Mouse (Mus musculus): ENCODE data around the gene A4gnt. TPM values are rescaled to one million over a fixed set of nuclear protein-coding genes. Genes with fewer than 3 reads are reported as not detected.

A4gnt gene
- total and polyA plus RNA-seq, 3 experiments = not detected

DNA sequence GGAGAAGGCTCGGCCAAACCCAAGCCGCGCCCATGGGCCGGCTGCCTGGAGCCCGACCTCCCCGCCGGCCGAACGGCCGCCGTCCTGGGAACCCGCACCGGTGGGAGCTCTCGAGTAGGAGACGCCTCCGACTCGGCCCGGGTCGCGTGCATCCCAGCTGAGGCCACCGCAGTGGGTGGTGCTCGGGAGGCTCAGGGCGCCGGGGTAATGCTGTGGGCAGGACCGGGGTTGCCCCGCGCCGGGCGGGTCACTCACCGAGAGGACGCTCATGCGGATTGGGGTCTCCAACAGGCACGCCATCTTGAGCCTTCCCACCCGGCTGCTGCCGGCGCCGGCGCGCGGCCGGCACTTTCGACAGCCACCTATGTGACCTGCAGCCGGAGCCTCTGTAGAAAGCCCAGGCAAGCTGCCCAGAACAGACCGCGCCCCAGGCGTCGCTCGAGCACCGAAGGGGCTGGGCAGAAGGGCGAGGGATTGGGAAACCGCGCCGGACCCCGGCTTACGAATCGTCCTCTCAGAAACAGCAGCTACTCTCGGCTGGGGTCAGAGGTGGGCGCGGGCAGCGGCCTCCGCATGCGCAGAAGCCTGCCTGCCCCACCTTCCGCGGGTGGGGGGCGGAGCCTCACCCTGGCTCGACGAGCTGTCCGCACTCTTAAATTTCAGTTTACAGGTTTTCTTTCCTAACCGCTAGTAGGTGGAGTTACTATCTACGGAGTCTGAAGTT, 43.8 kb upstream of the A4gnt start, which contains the start of gene Armc8:
Gene Armc8 (minus strand): TSS at position 553 of the 724 bp plus-strand sequence.
- dilution Hi-C loops (cut with MboI; ENCODE audit: extremely low pct_ligation_motif_present, extremely low pct_unique_long_range_greater_than_20kb, low sequenced_read_pairs) = no loop called here
- DNase-seq (ENCODE audit: extremely low read depth) = peak; percentile 84
- in situ Hi-C loops (cut with MboI; ENCODE audit: low pct_ligation_motif_present, low pct_unique_long_range_greater_than_20kb, low sequenced_read_pairs) = no loop called here

DNA sequence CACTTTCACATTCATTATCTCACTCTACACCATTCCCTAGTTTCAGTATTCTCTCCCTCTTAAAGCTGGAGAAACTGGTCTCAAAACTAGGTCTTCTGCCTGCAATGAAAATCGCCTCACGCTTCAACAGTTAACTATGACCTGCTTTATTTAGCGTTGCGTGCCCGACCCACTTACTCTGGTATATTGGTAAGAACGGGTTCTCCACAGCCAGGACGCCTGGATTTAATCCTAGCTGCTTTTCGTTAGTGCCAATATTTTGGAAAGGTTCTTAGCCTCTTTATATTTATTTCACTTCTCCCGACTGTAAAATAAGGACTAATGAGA, 43.3 kb upstream of the A4gnt start:
- Histone ChIP-seq H3K4me1 (ENCODE audit: control insufficient read depth in 1 of 2, insufficient read depth in 2 of 2) (peaks cover 0 to 15% of the 10 kb centered on the region in 2 experiments; a peak in 3 of 4 replicates), H3K9ac (ENCODE audit: insufficient read depth, low read depth) (peak overlapping the region; percentile 90), H3K79me2 (replicated peaks; ENCODE audit: control insufficient read depth, extremely low read depth, insufficient read depth, poor library complexity, severe bottlenecking) (peaks cover 18% of the 10 kb centered on the region), H3K27me3 (replicated peaks) (no peaks in the 10 kb centered on the region), H3K36me3 (replicated peaks in 1 of 2; ENCODE audit: control insufficient read depth in 1 of 2, insufficient read depth in 1 of 2, low read length in 1 of 2) (peaks cover 0 to 2% of the 10 kb centered on the region in 2 experiments), H3K27ac (ENCODE audit: insufficient read depth, low read depth) (no peak overlapping the region; the same call in 1 of the 2 replicates), H3K4me3 (replicated peaks in 1 of 3; ENCODE audit: low read depth in 2 of 3, low read length in 2 of 3, poor library complexity in 1 of 3) (peak overlapping the region; percentile 69 to 96 (median 78)), H3K9me3 (replicated peaks; ENCODE audit: low read length) (no peaks in the 10 kb centered on the region), H3K4me2 (ENCODE audit: insufficient read depth, low read depth, poor library complexity, severe bottlenecking) (peak overlapping the region; percentile 11; the same call in 1 of the 2 replicates)
- TF ChIP-seq POLR2A (IDR thresholded peaks at IDR 0.05; ENCODE audit: low read depth, low read length) (no peak), EP300 (IDR thresholded peaks at IDR 0.05; ENCODE audit: low read length) (0 out of 2 replicates have a peak, but pooled peaks have one; percentile 21)
- no peak for DNase-seq (ENCODE audit: extremely low read depth)
- dilution Hi-C loops (cut with MboI; ENCODE audit: extremely low pct_ligation_motif_present, extremely low pct_unique_long_range_greater_than_20kb, low sequenced_read_pairs) = no loop called here
- in situ Hi-C loops (cut with MboI; ENCODE audit: low pct_ligation_motif_present, low pct_unique_long_range_greater_than_20kb, low sequenced_read_pairs) = no loop called here

More for the DNA sequence above, 43.8 kb upstream of the A4gnt start, which contains the start of gene Armc8:
- H3K27me3 ChIP-seq (replicated peaks) = no peaks in the 10 kb centered on the region
- H3K27ac ChIP-seq (ENCODE audit: insufficient read depth, low read depth) = peak within 1 kb of the TSS; percentile 57; the same call in 1 of the 2 replicates
- H3K36me3 ChIP-seq (replicated peaks in 1 of 2; ENCODE audit: control insufficient read depth in 1 of 2, insufficient read depth in 1 of 2, low read length in 1 of 2) = peaks cover 0 to 2% of the 10 kb centered on the region in 2 experiments
- peaks cover 21% of the 10 kb centered on the region for H3K79me2 ChIP-seq (replicated peaks; ENCODE audit: control insufficient read depth, extremely low read depth, insufficient read depth, poor library complexity, severe bottlenecking)
- peak within 1 kb of the TSS; percentile 86 for H3K4me2 ChIP-seq (ENCODE audit: insufficient read depth, low read depth, poor library complexity, severe bottlenecking)
- peak within 1 kb of the TSS; percentile 90 for H3K9ac ChIP-seq (ENCODE audit: insufficient read depth, low read depth)
- no peaks in the 10 kb centered on the region for H3K9me3 ChIP-seq (replicated peaks; ENCODE audit: low read length)
- no peak for TF ChIP-seq RCOR1 (conservative IDR thresholded peaks at IDR 0.05; ENCODE audit: low read depth, low read length)
- peak; percentile 82 for TF ChIP-seq CHD2 (IDR thresholded peaks at IDR 0.05; ENCODE audit: low read length)
- TF ChIP-seq MEF2A (IDR thresholded peaks at IDR 0.05; ENCODE audit: borderline replicate concordance, low read depth, low read length) = 0 out of 2 replicates have a peak, but pooled peaks have one; percentile 39
- no peak for TF ChIP-seq MAX (IDR thresholded peaks at IDR 0.05; ENCODE audit: low read length)
- TF ChIP-seq KAT2A (IDR thresholded peaks at IDR 0.05; ENCODE audit: insufficient replicate concordance, low read length) = peak; percentile 83; the same call in 1 of the 2 replicates
- TF ChIP-seq SIN3A (IDR thresholded peaks at IDR 0.05; ENCODE audit: low read length) = peak; percentile 83
- peak; percentile 75 for TF ChIP-seq POLR2A (IDR thresholded peaks at IDR 0.05; ENCODE audit: low read depth, low read length)
- TF ChIP-seq NRF1 (IDR thresholded peaks at IDR 0.05; ENCODE audit: low read depth, low read length) = peak; percentile 92
- TF ChIP-seq GABPA (IDR thresholded peaks at IDR 0.05; ENCODE audit: insufficient replicate concordance, low read depth, low read length) = no peak; the same call in 1 of the 2 replicates
- no peak for TF ChIP-seq JUND (conservative IDR thresholded peaks at IDR 0.05; ENCODE audit: low read depth, low read length)
- no peak for TF ChIP-seq ZKSCAN1 (IDR thresholded peaks at IDR 0.05; ENCODE audit: borderline replicate concordance, low read depth, low read length)
- TF ChIP-seq MAZ (IDR thresholded peaks at IDR 0.05; ENCODE audit: low read depth, low read length) = no peak
- TF ChIP-seq UBTF (IDR thresholded peaks at IDR 0.05; ENCODE audit: low read depth, low read length) = peak; percentile 70; the same call in 1 of the 2 replicates
- TF ChIP-seq ZC3H11A (IDR thresholded peaks at IDR 0.05; ENCODE audit: low read depth, low read length) = peak; percentile 100
- no peak for TF ChIP-seq POLR2AphosphoS2 (IDR thresholded peaks at IDR 0.05; ENCODE audit: low read depth, low read length)
- TF ChIP-seq HCFC1 (IDR thresholded peaks at IDR 0.05; ENCODE audit: low read depth, low read length) = peak; percentile 87
- no peak for TF ChIP-seq ZNF384 (IDR thresholded peaks at IDR 0.05; ENCODE audit: low read depth, low read length)
- TF ChIP-seq USF1 (IDR thresholded peaks at IDR 0.05; ENCODE audit: low read depth, low read length) = no peak
- TF ChIP-seq PAX5 (IDR thresholded peaks at IDR 0.05; ENCODE audit: low read length) = no peak
- no peak for TF ChIP-seq MAFK (IDR thresholded peaks at IDR 0.05; ENCODE audit: insufficient replicate concordance, low read length)
- no peak for TF ChIP-seq JUN (IDR thresholded peaks at IDR 0.05; ENCODE audit: insufficient read depth, low read depth, low read length)
- TF ChIP-seq MXI1 (IDR thresholded peaks at IDR 0.05; ENCODE audit: low read depth, low read length) = peak; percentile 59; the same call in 1 of the 2 replicates
- no peak for TF ChIP-seq CTCF (conservative IDR thresholded peaks at IDR 0.05 in 1 of 2, IDR thresholded peaks at IDR 0.05 in 1 of 2; ENCODE audit: low read depth in 2 of 2, low read length in 2 of 2)
- 0 out of 2 replicates have a peak, but pooled peaks have one; percentile 19 for TF ChIP-seq ETS1 (conservative IDR thresholded peaks at IDR 0.05; ENCODE audit: low read depth, low read length)
- TF ChIP-seq TBP (conservative IDR thresholded peaks at IDR 0.05; ENCODE audit: low read depth, low read length) = peak; percentile 74
- no peak for TF ChIP-seq SMC3 (IDR thresholded peaks at IDR 0.05; ENCODE audit: low read depth, low read length)
- TF ChIP-seq ELF1 (IDR thresholded peaks at IDR 0.05; ENCODE audit: low read depth, low read length) = peak; percentile 64
- TF ChIP-seq IRF4 (IDR thresholded peaks at IDR 0.05; ENCODE audit: low read depth, low read length) = peak; percentile 38; the same call in 1 of the 2 replicates
- no peak for TF ChIP-seq EP300 (IDR thresholded peaks at IDR 0.05; ENCODE audit: low read length)
- TF ChIP-seq USF2 (conservative IDR thresholded peaks at IDR 0.05; ENCODE audit: low read depth, low read length) = no peak
- no peak for TF ChIP-seq ZMIZ1 (IDR thresholded peaks at IDR 0.05; ENCODE audit: low read depth, low read length)
- no peak for TF ChIP-seq E2F4 (IDR thresholded peaks at IDR 0.05; ENCODE audit: insufficient replicate concordance, low read depth, low read length)
- no peak for TF ChIP-seq RAD21 (IDR thresholded peaks at IDR 0.05; ENCODE audit: low read depth, low read length)
- peak; percentile 64; the same call in 1 of the 2 replicates for TF ChIP-seq NELFE (IDR thresholded peaks at IDR 0.05; ENCODE audit: low read depth, low read length)
- no peak; the same call in 1 of the 2 replicates for TF ChIP-seq TCF12 (IDR thresholded peaks at IDR 0.05; ENCODE audit: low read depth, low read length)
- TF ChIP-seq BHLHE40 (IDR thresholded peaks at IDR 0.05; ENCODE audit: low read depth, low read length) = peak; percentile 59; the same call in 1 of the 2 replicates
- TF ChIP-seq CHD1 (IDR thresholded peaks at IDR 0.05; ENCODE audit: low read depth, low read length) = no peak
- TF ChIP-seq MYC (IDR thresholded peaks at IDR 0.05; ENCODE audit: low read depth, low read length) = peak; percentile 66; the same call in 1 of the 2 replicates
- H3K4me1 ChIP-seq (ENCODE audit: control insufficient read depth in 1 of 2, insufficient read depth in 2 of 2) = peaks cover 0 to 19% of the 10 kb centered on the region in 2 experiments; a peak in 3 of 4 replicates
- peak within 1 kb of the TSS; percentile 76 to 96 (median 78) for H3K4me3 ChIP-seq (replicated peaks in 1 of 3; ENCODE audit: low read depth in 2 of 3, low read length in 2 of 3, poor library complexity in 1 of 3)
